Mouse (Mus musculus) left cerebral cortex, postnatal 36 days (tissue): ENCODE measurements around the gene Tmem150a. TPM values are rescaled to one million over a fixed set of nuclear protein-coding genes. Genes with fewer than 3 reads are reported as not detected.

Experiments used
- DNase-seq, 2 experiments: peaks; one replicate each; pipeline ENCODE4 v3.0.0; 2021 to 2022; ENCODE audit warnings: low spot score in 2 of 2, mixed read lengths in 1 of 2
- intact Hi-C: fragments of 180-260 bp; cut with DNase I; formaldehyde crosslinking; loops from one replicate; pipeline ENCODE4 v1.15.1; 2025
- total RNA-seq, 2 experiments: library from RNA; stranded (reverse); gene quantifications; 2 replicates each; pipeline ENCODE4 v1.2.3; 2021

Gene Tmem150a
- total RNA-seq: 1 to 10 TPM; 9.0 to 9.9 TPM

DNA sequence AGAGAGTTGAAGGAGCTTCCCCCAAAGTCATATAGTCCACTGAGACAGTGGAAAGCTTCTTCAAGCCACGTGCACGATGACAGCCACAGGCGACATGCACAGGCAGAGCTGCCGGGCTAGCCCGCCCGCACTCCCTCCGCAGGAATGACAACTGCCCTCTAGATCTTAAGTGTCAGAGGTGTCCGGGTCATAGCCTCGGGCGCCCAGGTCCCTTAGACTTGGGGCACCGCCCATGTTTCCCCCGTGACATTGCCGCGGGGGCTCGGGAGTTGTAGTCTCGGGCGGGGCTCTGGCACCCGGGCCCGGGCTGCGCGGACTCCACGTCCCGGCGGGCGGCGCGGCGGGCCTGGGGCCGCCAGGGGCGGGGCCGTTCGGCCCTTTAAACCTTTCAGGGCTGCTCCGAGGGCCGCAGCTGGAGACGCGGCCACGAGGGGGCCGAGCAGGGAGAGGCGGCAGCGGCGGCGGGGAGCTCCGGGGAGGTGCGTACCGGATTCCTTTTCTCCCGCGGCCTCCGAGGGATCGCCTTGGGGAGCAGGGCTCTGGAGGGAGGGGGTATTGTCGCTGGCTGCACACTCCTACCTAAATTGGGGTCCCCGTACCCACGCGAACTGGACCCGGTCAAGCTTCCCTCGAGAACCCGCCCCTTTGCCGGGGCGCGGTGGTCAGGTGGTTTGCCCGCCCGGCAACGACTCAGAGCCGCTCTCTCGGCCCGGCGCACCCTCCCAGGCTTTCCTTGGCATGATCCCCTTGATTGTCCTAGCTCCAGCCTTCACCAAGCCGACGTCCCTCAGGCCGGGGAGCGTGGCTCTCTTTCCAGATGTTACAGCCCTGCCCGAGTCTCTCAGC, at the start of gene Tmem150a:
TSS of gene Tmem150a (plus strand) at position 382 of the 846 bp plus-strand sequence.
- DNase-seq: peak; percentile 73 to 75
- intact Hi-C loops: no loop called here

DNA sequence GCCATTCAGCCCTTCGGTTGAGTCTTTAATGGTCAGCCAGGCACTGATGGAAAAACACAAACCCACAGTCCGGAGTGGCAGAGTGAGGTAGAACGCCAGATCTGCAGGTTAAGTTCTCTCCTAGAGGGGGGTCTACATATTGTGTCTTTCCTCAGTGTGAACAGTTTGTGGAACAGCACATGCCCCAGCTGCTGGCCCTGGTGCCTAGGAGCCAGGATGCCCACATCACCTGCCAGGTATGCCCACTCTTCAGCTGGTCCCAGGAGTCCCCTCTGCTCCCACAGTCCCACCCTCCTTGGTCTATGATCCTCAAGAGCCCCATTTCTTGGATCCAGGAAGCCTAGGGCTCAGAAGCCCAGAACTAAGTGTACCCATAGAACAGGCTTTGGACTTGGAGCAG, 43.0 kb upstream of the Tmem150a start:
- no peak for DNase-seq
- intact Hi-C loops: no loop called here

DNA sequence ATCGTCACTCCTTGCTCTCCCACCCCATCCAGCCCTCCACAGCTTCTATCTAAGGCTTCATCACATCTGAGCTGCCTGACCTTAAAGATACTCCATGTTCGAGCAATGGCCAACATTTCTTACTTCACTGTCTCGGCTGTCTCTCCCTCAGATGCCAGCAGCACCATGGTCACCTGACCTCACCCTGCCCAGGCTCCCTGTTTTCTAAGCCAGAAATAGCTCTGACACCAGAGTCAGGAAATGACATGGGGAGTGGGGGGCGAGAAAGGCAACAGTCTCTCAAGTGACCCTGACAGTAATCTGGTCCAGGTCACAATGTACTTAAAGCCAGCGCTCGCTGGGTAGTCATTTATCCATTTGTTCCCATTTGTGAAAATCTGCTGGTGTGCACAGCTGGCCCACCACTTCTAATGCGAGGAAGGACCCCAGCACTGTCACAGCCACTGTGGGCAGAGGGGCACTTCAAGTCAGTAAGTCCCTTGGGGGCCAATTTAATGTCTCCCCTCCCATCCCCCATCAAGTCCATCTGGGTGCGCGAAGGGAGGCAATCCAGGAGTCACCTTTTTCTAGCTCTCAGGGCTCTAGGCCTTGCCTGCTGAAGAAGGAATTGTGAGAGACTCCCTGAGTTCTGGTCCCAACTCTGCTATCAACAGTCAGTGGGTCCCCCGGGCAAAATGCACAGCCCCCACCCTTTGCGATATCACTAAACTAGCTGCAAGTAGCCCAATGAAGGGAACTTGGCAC, 42.0 kb upstream of the Tmem150a start:
- intact Hi-C loops: no loop called here

GRCm38 (mm10) chr6:72315384-72315783, 39.9 kb upstream of the Tmem150a start:
- intact Hi-C loops: no loop called here
- no peak for DNase-seq

More for the DNA sequence above, 42.0 kb upstream of the Tmem150a start:
- no peak for DNase-seq

DNA sequence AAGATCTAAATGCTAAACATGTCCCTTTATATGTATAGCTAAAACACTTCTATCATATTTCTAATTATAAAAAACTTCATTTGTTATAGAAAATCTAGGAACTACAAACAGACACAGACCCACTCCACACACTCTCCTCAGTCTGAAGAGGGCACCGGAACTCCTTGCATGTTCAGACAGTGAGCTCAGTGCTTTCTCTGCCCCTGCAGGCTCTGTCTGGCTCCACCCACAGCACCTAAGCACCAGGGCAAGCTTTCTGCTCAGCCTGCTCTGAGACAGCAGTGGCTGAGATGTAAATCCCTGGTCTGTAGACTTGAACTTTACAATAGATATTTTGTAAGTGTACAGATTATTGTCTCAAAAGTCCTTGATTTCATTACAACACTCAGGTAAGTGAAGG, 39.2 kb upstream of the Tmem150a start:
- intact Hi-C loops: no loop called here
- DNase-seq: no peak

GRCm38 (mm10) chr6:72318440-72318839, 36.8 kb upstream of the Tmem150a start:
- no peak for DNase-seq
- intact Hi-C loops: loop anchor here (2.0 kb wide), 1 partner anchor 132 kb away; no protein-coding TSS in a partner anchor

DNA sequence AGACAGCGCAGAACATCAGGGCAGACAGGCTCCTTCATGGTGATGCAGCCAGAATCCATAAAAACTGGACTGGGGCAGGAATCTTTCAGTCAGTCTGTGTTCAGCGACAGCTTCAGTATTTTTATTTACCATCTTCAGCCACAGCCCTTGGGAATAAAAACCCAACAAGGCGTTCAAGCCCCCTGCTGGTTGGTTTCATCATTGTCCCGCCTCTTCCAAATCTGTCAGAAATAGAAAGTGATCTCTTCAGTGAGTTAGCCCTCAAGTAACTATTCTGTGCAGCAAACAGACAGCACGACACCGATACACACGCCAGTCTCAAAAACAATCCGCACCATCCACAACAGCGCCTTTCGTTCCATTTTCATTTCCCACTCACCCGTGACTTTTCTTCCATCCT, 36.2 kb upstream of the Tmem150a start:
- intact Hi-C loops: loop anchor here (2.0 kb wide), 1 partner anchor 132 kb away; no protein-coding TSS in a partner anchor
- peak in 1 of 2 experiments; percentile 29 for DNase-seq

DNA sequence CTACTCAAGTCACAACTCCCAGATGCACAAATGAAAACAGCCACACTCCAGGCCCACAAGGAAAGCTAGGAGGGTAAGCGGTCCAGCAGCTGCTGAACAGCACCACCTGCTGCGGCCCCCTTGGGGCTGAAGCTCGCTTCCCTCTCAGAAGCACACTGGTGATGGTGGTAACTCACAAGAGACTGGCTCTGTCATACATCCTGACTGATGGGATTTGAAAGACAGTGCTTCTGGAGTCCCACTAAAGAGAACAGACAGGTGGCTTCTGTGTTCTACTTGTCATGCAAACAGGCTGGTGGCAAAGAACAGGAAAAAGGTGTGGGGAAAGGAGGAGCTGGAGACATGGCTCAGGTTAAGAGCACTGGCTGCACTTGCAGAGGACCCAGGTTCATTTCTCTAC, 32.3 kb upstream of the Tmem150a start:
- no peak for DNase-seq
- intact Hi-C loops: no loop called here

DNA sequence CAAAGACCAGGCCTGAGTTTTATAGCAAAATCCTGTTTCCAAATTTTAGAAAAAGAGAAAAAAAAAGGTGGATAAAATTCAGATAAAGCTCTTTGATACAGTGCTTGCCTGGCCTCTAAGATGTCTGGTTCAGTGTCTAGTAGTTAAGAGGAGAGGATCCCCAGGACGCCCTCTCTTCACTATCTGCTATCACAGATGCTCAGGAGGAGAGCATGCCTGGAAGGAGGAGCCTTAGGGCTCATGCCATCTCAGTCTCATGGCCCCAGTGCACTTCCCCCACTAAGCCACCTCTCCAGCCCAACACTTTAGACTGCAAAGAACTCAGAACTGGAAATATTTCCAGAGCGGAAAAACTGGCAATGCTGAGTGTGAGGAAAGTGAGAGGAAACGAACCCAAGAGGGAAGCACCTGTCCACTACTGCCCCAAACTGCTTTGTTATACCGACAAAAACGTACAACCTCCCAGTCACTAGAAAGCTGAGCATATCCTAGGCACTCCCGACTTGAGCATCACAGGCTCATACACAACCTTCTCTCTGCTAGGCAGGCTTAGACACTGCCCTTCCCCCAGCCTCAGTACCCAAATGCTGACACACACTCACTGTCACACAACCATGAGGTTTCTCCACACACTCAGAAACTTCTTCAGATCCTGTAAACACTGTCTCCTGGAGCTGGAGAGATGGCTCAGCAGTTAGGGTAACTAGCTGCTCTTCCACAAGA, 31.3 kb upstream of the Tmem150a start:
- DNase-seq: no peak
- intact Hi-C loops: no loop called here

DNA sequence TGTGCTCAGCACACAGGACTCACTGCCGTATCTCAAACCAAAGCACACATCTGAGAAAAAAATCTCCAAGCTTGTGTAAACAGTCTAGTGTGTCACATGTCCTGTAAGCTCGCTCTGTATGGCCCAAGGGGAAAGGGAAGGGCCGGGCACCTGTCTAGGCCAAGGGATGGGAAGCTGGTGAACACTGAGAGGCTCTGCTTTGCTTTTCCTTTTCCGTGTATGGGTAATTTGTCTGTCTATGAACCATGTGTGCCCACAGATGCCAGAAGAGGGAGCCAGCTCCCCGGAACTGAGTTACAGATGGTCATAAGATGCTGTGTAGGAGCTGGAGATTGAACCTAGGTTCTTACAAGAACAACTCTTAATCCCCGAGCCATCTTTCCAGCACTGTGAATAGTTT, 29.0 kb upstream of the Tmem150a start:
- peak in 1 of 2 experiments; percentile 33 for DNase-seq
- intact Hi-C loops: no loop called here

GRCm38 (mm10) chr6:72329019-72329418, 26.2 kb upstream of the Tmem150a start:
- no peak for DNase-seq
- intact Hi-C loops: no loop called here

DNA sequence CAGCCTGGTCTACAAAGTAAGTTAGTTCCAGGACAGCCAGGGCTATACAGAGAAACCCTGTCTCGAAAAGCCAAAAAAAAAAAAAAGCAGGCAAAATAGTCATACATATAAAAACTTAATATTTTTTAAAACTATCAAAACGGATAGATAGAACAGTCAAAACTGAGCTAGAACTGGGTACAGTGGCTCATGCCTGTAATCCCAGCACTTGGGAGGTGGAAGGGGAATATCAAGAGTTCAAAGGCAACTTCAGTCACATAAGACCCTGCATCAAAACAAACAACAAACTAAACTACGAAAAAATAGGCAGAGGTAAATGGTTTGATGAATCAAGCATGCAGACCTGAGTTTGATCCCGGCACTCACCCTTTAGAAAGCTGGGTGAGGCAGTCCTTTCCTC, 25.1 kb upstream of the Tmem150a start:
- intact Hi-C loops: loop anchor here (10.0 kb wide), 1 partner anchor 435 kb away; no protein-coding TSS in a partner anchor
- DNase-seq: no peak

GRCm38 (mm10) chr6:72333111-72333510, 22.1 kb upstream of the Tmem150a start:
- no peak for DNase-seq
- intact Hi-C loops: loop anchor here (10.0 kb wide), 1 partner anchor 438 kb away; no protein-coding TSS in a partner anchor

- intact Hi-C loops: no loop called here
- DNase-seq: no peak
Measured at GRCm38 (mm10) chr6:72340481-72340880, 14.8 kb upstream of the Tmem150a start.

DNA sequence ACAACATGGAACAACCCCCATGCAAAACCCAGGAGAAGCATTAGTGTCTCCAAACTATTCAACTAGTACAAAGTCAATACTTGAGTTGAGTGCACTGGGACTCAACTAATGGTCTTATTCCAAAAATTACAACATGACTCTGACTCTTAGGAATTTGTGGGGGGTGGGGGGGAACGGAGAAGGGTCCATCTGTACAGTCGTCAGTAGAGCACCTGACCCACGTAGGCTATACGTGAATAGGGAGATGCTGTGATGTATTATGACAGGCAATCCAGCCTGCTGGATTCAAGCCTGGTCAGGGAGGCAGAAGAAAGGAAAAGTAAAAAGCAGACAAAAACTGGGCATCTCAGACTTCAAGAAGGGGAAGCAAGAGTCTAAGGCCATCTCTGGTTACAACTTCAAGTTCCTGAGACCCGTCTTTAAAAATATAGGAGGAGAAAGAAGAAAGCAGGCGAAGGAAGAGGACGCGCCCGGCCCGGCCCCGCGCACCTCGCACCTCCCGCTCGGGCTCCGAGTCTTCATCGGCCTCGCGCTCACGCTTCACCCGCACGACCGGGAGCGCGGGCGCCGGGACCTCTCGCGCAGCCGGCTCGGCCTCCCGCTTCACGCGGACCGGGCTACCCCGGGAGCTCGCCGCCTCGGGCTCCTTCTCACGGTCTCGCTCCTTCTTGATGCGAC, 10.7 kb upstream of the Tmem150a start:
- intact Hi-C loops: no loop called here
- no peak for DNase-seq

DNA sequence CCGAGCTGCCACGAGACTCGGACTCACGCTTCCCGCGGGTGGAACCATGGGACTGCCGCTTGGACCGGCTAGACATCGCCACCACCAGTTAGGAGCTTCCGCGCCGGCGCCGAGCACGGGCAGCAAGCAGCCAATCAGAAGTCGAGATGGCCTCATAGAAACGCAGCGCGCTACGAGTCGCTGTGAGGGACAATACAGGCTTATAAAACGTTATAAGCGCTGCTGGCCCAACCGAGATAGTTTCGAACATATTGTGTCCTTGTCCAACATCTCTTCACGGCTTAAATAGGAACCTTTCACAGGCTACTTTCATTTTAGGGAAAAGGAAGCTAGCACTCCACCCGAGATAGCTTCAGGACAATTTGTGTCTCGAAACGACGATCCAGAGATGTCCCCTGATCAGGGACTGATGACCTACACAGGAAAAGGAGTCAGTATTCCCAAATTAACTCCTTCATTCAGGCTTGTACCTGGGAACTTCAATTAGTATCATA, 10.1 kb upstream of the Tmem150a start, which contains the start of gene Usp39:
TSS of gene Usp39 (minus strand) at position 111 of the 494 bp plus-strand sequence.
- DNase-seq: peak; percentile 95
- intact Hi-C loops: no loop called here

DNA sequence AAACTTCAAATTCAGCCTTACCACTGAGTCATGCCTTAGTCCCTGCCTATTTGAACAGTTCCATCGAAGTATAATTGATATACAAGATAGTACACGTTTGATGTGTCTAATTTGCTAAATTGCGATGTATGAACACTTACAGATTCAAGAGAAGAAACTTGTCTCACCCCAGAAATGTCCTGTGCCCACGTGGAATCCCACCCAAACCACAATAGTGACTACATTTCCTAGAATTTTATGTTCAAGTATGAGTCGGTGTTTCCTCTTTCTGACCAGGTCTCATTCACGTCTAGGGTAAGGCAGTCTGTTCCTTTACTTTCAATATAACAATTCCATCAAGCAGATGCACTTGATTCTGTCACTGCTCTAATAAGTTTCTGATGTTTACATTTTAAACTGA, 9.6 kb upstream of the Tmem150a start:
- no peak for DNase-seq
- intact Hi-C loops: no loop called here

- intact Hi-C loops: no loop called here
- no peak for DNase-seq
Measured at GRCm38 (mm10) chr6:72346261-72346660, 9.0 kb upstream of the Tmem150a start.
